Mouse (Mus musculus) spleen, adult 2 months (tissue): ENCODE results near the gene Ptprk. TPM values are rescaled to one million over a fixed set of nuclear protein-coding genes. Genes with fewer than 3 reads are reported as not detected.

ENCODE experiments used
- DNase-seq, 2 experiments: peaks; one replicate each; pipeline versions ENCODE4 v3.0.0 to v3.0.0-alpha.2; 2012 to 2021; ENCODE audit warnings: low spot score in 2 of 2, low read depth in 1 of 2
- H3K27ac ChIP-seq: fragments of 200-500 bp; 2 replicates; pipeline ENCODE4 v1.5.1; 2012; ENCODE audit warnings: low read length, inconsistent platforms; ENCODE audit not compliant: insufficient read depth
- H3K27me3 ChIP-seq: fragments of 200-500 bp; 2 replicates; pipeline ENCODE4 v1.6.1; 2012; ENCODE audit warnings: mild to moderate bottlenecking, moderate library complexity, low read length, inconsistent platforms; ENCODE audit not compliant: control insufficient read depth, insufficient read depth
- H3K36me3 ChIP-seq: fragments of 200-500 bp; 2 replicates; pipeline ENCODE4 v1.6.1; 2012; ENCODE audit warnings: mild to moderate bottlenecking, low read length, inconsistent platforms; ENCODE audit not compliant: control insufficient read depth, insufficient read depth
- H3K4me1 ChIP-seq: fragments of 200-500 bp; 2 replicates; pipeline ENCODE4 v1.6.1; 2011; ENCODE audit warnings: inconsistent platforms; ENCODE audit not compliant: control insufficient read depth, insufficient read depth, insufficient read length
- H3K4me3 ChIP-seq: fragments of 200-500 bp; 2 replicates; pipeline ENCODE4 v1.5.1; 2011; ENCODE audit warnings: mild to moderate bottlenecking, inconsistent platforms; ENCODE audit not compliant: insufficient read depth, insufficient read length; ENCODE audit errors: extremely low read depth
- CTCF ChIP-seq: fragments of 200-500 bp; IDR thresholded peaks from 2 replicates; pipeline ENCODE4 v1.5.1; 2011; ENCODE audit warnings: mild to moderate bottlenecking, inconsistent platforms; ENCODE audit not compliant: insufficient read depth, insufficient read length, insufficient replicate concordance; ENCODE audit errors: extremely low read depth
- POLR2A ChIP-seq: fragments of 200-500 bp; IDR thresholded peaks from 2 replicates; pipeline ENCODE4 v1.6.1; 2011; ENCODE audit warnings: low read depth, low read length, inconsistent platforms
- WGBS: fragments of 180-500 bp; shearing (Covaris S2); methylation state at CpG from one replicate; pipeline ENCODE4 v1.1.7; 2018; 5-methylcytosine and 5-hydroxymethylcytosine counted together
- polyA plus RNA-seq: library from polyadenylated mRNA; depleted of rRNA; stranded (reverse); fragments of >200 nt; gene quantifications from 2 replicates; pipeline ENCODE4 v1.2.3, GENCODE M21; 2012

Ptprk gene
- polyA plus RNA-seq, 1 experiment = 1.6 TPM

- no peak overlapping the region for H3K27ac ChIP-seq
- no peak for DNase-seq
- H3K36me3 ChIP-seq = no peaks in the 10 kb centered on the region
- no peaks in the 10 kb centered on the region for H3K4me1 ChIP-seq
- H3K27me3 ChIP-seq = no peaks in the 10 kb centered on the region
- no peak overlapping the region for H3K4me3 ChIP-seq
- TF ChIP-seq CTCF (no peak), POLR2A (no peak)
- 29% methylated on average over 5 of the region's 5 CpGs for WGBS
Measured at GRCm38 (mm10) chr10:28225536-28226075, 151.0 kb downstream of the Ptprk start.

- no peaks in the 10 kb centered on the region for H3K36me3 ChIP-seq
- 88% methylated on average over 4 of the region's 4 CpGs for WGBS
- no peak overlapping the region for H3K27ac ChIP-seq
- no peaks in the 10 kb centered on the region for H3K27me3 ChIP-seq
- TF ChIP-seq POLR2A (no peak), CTCF (no peak)
- H3K4me1 ChIP-seq = no peaks in the 10 kb centered on the region
- no peak overlapping the region for H3K4me3 ChIP-seq
- no peak for DNase-seq
Measured at GRCm38 (mm10) chr10:28227732-28228131, 153.1 kb downstream of the Ptprk start.

GRCm38 (mm10) chr10:28228208-28228607, 153.6 kb downstream of the Ptprk start:
- DNase-seq = no peak
- TF ChIP-seq CTCF (no peak), POLR2A (no peak)
- 88% methylated on average over 1 of the region's 1 CpGs for WGBS
- Histone ChIP-seq H3K27ac (no peak overlapping the region), H3K27me3 (no peaks in the 10 kb centered on the region), H3K4me3 (no peak overlapping the region), H3K4me1 (no peaks in the 10 kb centered on the region), H3K36me3 (no peaks in the 10 kb centered on the region)

- Histone ChIP-seq H3K36me3 (no peaks in the 10 kb centered on the region), H3K4me1 (no peaks in the 10 kb centered on the region), H3K27ac (no peak overlapping the region), H3K4me3 (no peak overlapping the region), H3K27me3 (no peaks in the 10 kb centered on the region)
- no peak for DNase-seq
- WGBS = 84% methylated on average over 4 of the region's 4 CpGs
- TF ChIP-seq POLR2A = no peak
- TF ChIP-seq CTCF = no peak
Measured at GRCm38 (mm10) chr10:28232273-28233167, 157.9 kb downstream of the Ptprk start.

- Histone ChIP-seq H3K4me1 (no peaks in the 10 kb centered on the region), H3K36me3 (no peaks in the 10 kb centered on the region), H3K27ac (no peak overlapping the region), H3K27me3 (no peaks in the 10 kb centered on the region), H3K4me3 (no peak overlapping the region)
- no peak for DNase-seq
- no peak for TF ChIP-seq POLR2A
- no peak for TF ChIP-seq CTCF
- 93% methylated on average over 4 of the region's 4 CpGs for WGBS
Measured at GRCm38 (mm10) chr10:28249047-28249446, 174.4 kb downstream of the Ptprk start.

- Histone ChIP-seq H3K36me3 (no peaks in the 10 kb centered on the region), H3K4me1 (no peaks in the 10 kb centered on the region), H3K27ac (no peak overlapping the region), H3K27me3 (no peaks in the 10 kb centered on the region), H3K4me3 (no peak overlapping the region)
- 83% methylated on average over 4 of the region's 4 CpGs for WGBS
- no peak for TF ChIP-seq CTCF
- no peak for TF ChIP-seq POLR2A
- DNase-seq = no peak
Measured at GRCm38 (mm10) chr10:28251385-28251784, 176.8 kb downstream of the Ptprk start.

- no peaks in the 10 kb centered on the region for H3K4me1 ChIP-seq
- H3K4me3 ChIP-seq = no peak overlapping the region
- TF ChIP-seq POLR2A (no peak), CTCF (no peak)
- no peak for DNase-seq
- no peak overlapping the region for H3K27ac ChIP-seq
- 93% methylated on average over 2 of the region's 2 CpGs for WGBS
- H3K36me3 ChIP-seq = no peaks in the 10 kb centered on the region
- H3K27me3 ChIP-seq = no peaks in the 10 kb centered on the region
Measured at GRCm38 (mm10) chr10:28260651-28261050, 186.0 kb downstream of the Ptprk start.
